ENCODE assay signal across 29 mouse cellular contexts in the genomic region with DNA sequence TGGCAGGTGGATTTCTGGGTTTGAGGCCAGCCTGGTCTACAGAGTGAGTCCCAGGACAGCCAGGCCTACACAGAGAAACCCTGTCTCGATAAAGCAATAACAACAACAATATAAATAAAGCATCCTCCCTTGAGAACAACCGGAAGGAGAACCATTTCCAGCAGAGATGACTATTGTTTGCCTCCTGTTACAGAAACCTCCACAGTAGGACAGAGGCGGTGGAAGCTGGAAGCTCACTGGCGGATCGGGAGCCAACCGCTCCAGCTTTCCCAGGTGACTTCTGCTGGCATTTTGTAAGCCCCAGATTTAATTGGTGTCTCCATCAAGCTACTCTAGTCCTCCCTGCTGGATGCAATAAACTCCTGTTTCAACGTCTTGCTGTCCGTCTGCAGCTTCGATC. TPM values are rescaled to one million over a fixed set of nuclear protein-coding genes. Genes with fewer than 3 reads are reported as not detected.
DNase-seq lines count a peak whose midpoint lies in the region; ATAC-seq and TF ChIP-seq lines count a peak whose summit lies in the region.
"Had no signal": no experiment of that assay in that cellular context is flagged by ENCODE, and none has a peak within 500 bp of the region (broad histone marks: within the 10 kb centered on the region; RNA-seq: fewer than 3 reads in every experiment).

No protein-coding gene starts in this region.

- H3K27ac ChIP-seq in gastrocnemius, adult 2 months, result peak overlapping the region; percentile 46; the same call in 1 of the 2 replicates
- H3K27ac ChIP-seq in heart, adult 2 months, result peak overlapping the region; percentile 18
- H3K27ac ChIP-seq in liver, embryonic 13.5 days, result peak overlapping the region; percentile 89
- no peak overlapping the region for H3K27ac ChIP-seq in liver, embryonic 11.5 days (ENCODE audit: low read depth, low read length)
- peak overlapping the region; percentile 59 for H3K27ac ChIP-seq in brown adipose tissue, adult 24 weeks (replicated peaks; ENCODE audit: low read depth, low read length)
- H3K27ac ChIP-seq in midbrain, embryonic 14.5 days (replicated peaks; ENCODE audit: low read depth, low read length), result no peak overlapping the region
- H3K27ac ChIP-seq: embryonic facial prominence, embryonic 10.5 days; embryonic facial prominence, embryonic 12.5 days; forebrain, embryonic 13.5 days; forebrain, embryonic 15.5 days had no signal

- TF ChIP-seq POLR2A in heart, adult 2 months (IDR thresholded peaks at IDR 0.05; ENCODE audit: insufficient read depth, low read depth, low read length), result peak; percentile 51; the same call in 1 of the 2 replicates

- no peak for TF ChIP-seq EP300 in heart, adult 2 months (IDR thresholded peaks at IDR 0.05; ENCODE audit: insufficient read depth, low read depth, low read length)

- H3K9ac ChIP-seq in heart, adult 2 months (ENCODE audit: low read depth, low read length), result no peak overlapping the region
- H3K9ac ChIP-seq in liver, embryonic 13.5 days, result no peak overlapping the region
- no peak overlapping the region for H3K9ac ChIP-seq in liver, embryonic 11.5 days (ENCODE audit: low read depth, low read length)
- no peak overlapping the region for H3K9ac ChIP-seq in midbrain, embryonic 14.5 days (replicated peaks; ENCODE audit: low read length)
- H3K9ac ChIP-seq: embryonic facial prominence, embryonic 12.5 days; forebrain, embryonic 13.5 days; forebrain, embryonic 15.5 days had no signal

- TF ChIP-seq CTCF in gastrocnemius, adult 2 months (IDR thresholded peaks at IDR 0.05), result no peak
- TF ChIP-seq CTCF in heart, adult 2 months (IDR thresholded peaks at IDR 0.05), result no peak

- no peaks in the 10 kb centered on the region for H3K36me3 ChIP-seq in heart, adult 2 months (ENCODE audit: control insufficient read depth, insufficient read depth, low read length)
- no peaks in the 10 kb centered on the region for H3K36me3 ChIP-seq in liver, embryonic 13.5 days
- no peaks in the 10 kb centered on the region for H3K36me3 ChIP-seq in liver, embryonic 11.5 days (ENCODE audit: control insufficient read depth, insufficient read depth, low read length)
- no peaks in the 10 kb centered on the region for H3K36me3 ChIP-seq in midbrain, embryonic 14.5 days (ENCODE audit: control insufficient read depth, insufficient read depth, low read length)
- H3K36me3 ChIP-seq: embryonic facial prominence, embryonic 10.5 days; embryonic facial prominence, embryonic 12.5 days; forebrain, embryonic 15.5 days; G1E had no signal

- no peaks in the 10 kb centered on the region for H3K9me3 ChIP-seq in liver, embryonic 13.5 days (replicated peaks)
- no peaks in the 10 kb centered on the region for H3K9me3 ChIP-seq in liver, embryonic 11.5 days (ENCODE audit: control insufficient read depth, low read length)
- H3K9me3 ChIP-seq in midbrain, embryonic 14.5 days (ENCODE audit: control insufficient read depth, low read length), result no peaks in the 10 kb centered on the region
- H3K9me3 ChIP-seq: embryonic facial prominence, embryonic 10.5 days; embryonic facial prominence, embryonic 12.5 days; forebrain, embryonic 13.5 days; forebrain, embryonic 15.5 days; G1E had no signal

- peaks cover 7% of the 10 kb centered on the region for H3K4me1 ChIP-seq in heart, adult 2 months (ENCODE audit: control insufficient read depth, insufficient read depth, low read length)
- peaks cover 52% of the 10 kb centered on the region for H3K4me1 ChIP-seq in liver, embryonic 13.5 days (replicated peaks)
- H3K4me1 ChIP-seq in liver, embryonic 11.5 days (replicated peaks; ENCODE audit: control insufficient read depth, insufficient read depth, low read length), result peaks cover 15% of the 10 kb centered on the region
- peaks cover 8% of the 10 kb centered on the region; the same call in 1 of the 2 replicates for H3K4me1 ChIP-seq in brown adipose tissue, adult 24 weeks (ENCODE audit: control insufficient read depth, insufficient read depth, insufficient read length, low read length)
- no peaks in the 10 kb centered on the region for H3K4me1 ChIP-seq in midbrain, embryonic 14.5 days (ENCODE audit: control insufficient read depth, insufficient read depth, low read length)
- H3K4me1 ChIP-seq: embryonic facial prominence, embryonic 12.5 days; forebrain, embryonic 13.5 days; forebrain, embryonic 15.5 days had no signal

- no peak overlapping the region for H3K4me2 ChIP-seq in liver, embryonic 13.5 days
- H3K4me2 ChIP-seq in liver, embryonic 11.5 days, result no peak overlapping the region
- no peak overlapping the region for H3K4me2 ChIP-seq in midbrain, embryonic 14.5 days (ENCODE audit: low read length)
- H3K4me2 ChIP-seq: embryonic facial prominence, embryonic 12.5 days; forebrain, embryonic 13.5 days; forebrain, embryonic 15.5 days had no signal

- 61% methylated on average over 9 of the region's 9 CpGs for WGBS in heart, adult 2 months
- WGBS in liver, embryonic 13.5 days (ENCODE audit: insufficient replicate concordance), result 87% methylated on average over 9 of the region's 9 CpGs
- WGBS in liver, embryonic 11.5 days, result 87% methylated on average over 9 of the region's 9 CpGs
- 79% methylated on average over 9 of the region's 9 CpGs for WGBS in midbrain, embryonic 14.5 days

- H3K27me3 ChIP-seq in heart, adult 2 months (ENCODE audit: control insufficient read depth, insufficient read depth, low read length), result no peaks in the 10 kb centered on the region
- no peaks in the 10 kb centered on the region for H3K27me3 ChIP-seq in liver, embryonic 13.5 days
- no peaks in the 10 kb centered on the region for H3K27me3 ChIP-seq in liver, embryonic 11.5 days (replicated peaks; ENCODE audit: control insufficient read depth, insufficient read depth, low read length)
- no peaks in the 10 kb centered on the region for H3K27me3 ChIP-seq in midbrain, embryonic 14.5 days (ENCODE audit: control insufficient read depth, insufficient read depth, low read length)
- H3K27me3 ChIP-seq: embryonic facial prominence, embryonic 12.5 days; forebrain, embryonic 13.5 days; forebrain, embryonic 15.5 days had no signal

- H3K79me2 ChIP-seq in heart, adult 2 months (replicated peaks; ENCODE audit: control insufficient read depth, insufficient read depth, low read length), result no peaks in the 10 kb centered on the region

- intact Hi-C loops in gastrocnemius, adult 2 months (cut with DNase I), result no loop called here
- intact Hi-C loops in heart, adult 2 months (cut with DNase I), result no loop called here
- intact Hi-C loops in heart, postnatal 14 days (cut with DNase I), result no loop called here

- ATAC-seq in liver, embryonic 13.5 days (ENCODE audit: low read depth), result no peak
- no peak for ATAC-seq in liver, embryonic 11.5 days (replicated peaks; ENCODE audit: low FRiP score)
- ATAC-seq in midbrain, embryonic 14.5 days (ENCODE audit: low FRiP score, low TSS enrichment), result no peak
- ATAC-seq: activated CD4-positive, CD25-positive, alpha-beta regulatory T cell, adult 4 months; CD4-positive, CD25-positive, alpha-beta regulatory T cell, adult 4 months; forebrain, embryonic 13.5 days; forebrain, embryonic 15.5 days; Patski had no signal

- no peak for DNase-seq in gastrocnemius, adult 2 months
- no peak for DNase-seq in gastrocnemius, postnatal 4 days (ENCODE audit: low spot score in 2 of 2)
- no peak for DNase-seq in heart, adult 2 months
- DNase-seq in heart, postnatal 14 days, result no peak
- DNase-seq in liver, embryonic 13.5 days, result no peak
- no peak for DNase-seq in liver, embryonic 11.5 days (ENCODE audit: low spot score)
- no peak for DNase-seq in midbrain, embryonic 14.5 days
- DNase-seq: adrenal gland, adult 8-10 months; adrenal gland, postnatal 14 days; adrenal gland, postnatal 36 days; B cell, adult 2 months; cerebellum, adult 11 months; cerebellum, adult 18-20 months; cerebellum, adult 8-10 months; cerebellum, adult 9-11 months; cerebellum, postnatal 25 days had no signal

- no peak overlapping the region for H3K4me3 ChIP-seq in gastrocnemius, adult 2 months
- no peak overlapping the region for H3K4me3 ChIP-seq in heart, adult 2 months
- H3K4me3 ChIP-seq in liver, embryonic 13.5 days (replicated peaks), result no peak overlapping the region
- no peak overlapping the region for H3K4me3 ChIP-seq in liver, embryonic 11.5 days (ENCODE audit: low read depth, low read length)
- peak overlapping the region; percentile 36; the same call in 1 of the 2 replicates for H3K4me3 ChIP-seq in brown adipose tissue, adult 24 weeks (ENCODE audit: insufficient read depth, low read depth, low read length)
- no peak overlapping the region for H3K4me3 ChIP-seq in midbrain, embryonic 14.5 days (replicated peaks; ENCODE audit: low read depth, low read length)
- H3K4me3 ChIP-seq: embryonic facial prominence, embryonic 10.5 days; embryonic facial prominence, embryonic 12.5 days; forebrain, embryonic 13.5 days; forebrain, embryonic 15.5 days had no signal

RNA-seq across cellular contexts. Expression of a gene that starts 7.0 kb away (rescaled TPM):
- under 1 TPM in 1 of 2 experiments, not detected in 1; 0.11 TPM for total RNA-seq in gastrocnemius, adult 2 months (2021)
- under 1 TPM in 1 of 2 experiments, not detected in 1; 0.13 TPM for total RNA-seq in gastrocnemius, postnatal 4 days (2021)
- total RNA-seq in heart, adult 2 months (2021), result not detected
- polyA plus RNA-seq in heart, adult 2 months (2012; rRNA removed), result 0.20 and 0.68 TPM in 2 replicates
- under 1 TPM in 1 of 2 experiments, not detected in 1; 0.24 TPM for total RNA-seq in heart, postnatal 14 days (2021)
- 0.76 and 1.5 TPM in 2 replicates for polyA plus RNA-seq in liver, embryonic 13.5 days (2015; fragmentation: Nextera tagmentation; extraction: Ambion mirVana)
- polyA plus RNA-seq in liver, embryonic 11.5 days (2014; fragmentation: Nextera tagmentation; extraction: Ambion mirVana), result 0.57 and 0.62 TPM in 2 replicates
- not detected in 2 replicates for polyA plus RNA-seq in brown adipose tissue, adult 24 weeks (2012; ENCODE audit: insufficient read depth, insufficient read length, missing spikeins)
- polyA plus RNA-seq in midbrain, embryonic 14.5 days (2014; fragmentation: Nextera tagmentation; extraction: Ambion mirVana), result not detected in 2 replicates
- total RNA-seq: adrenal gland, postnatal 36 days had no signal
- polyA plus RNA-seq: activated CD4-positive, CD25-positive, alpha-beta regulatory T cell, adult 4 months; CD4-positive, CD25-positive, alpha-beta regulatory T cell, adult 4 months; Patski had no signal

RNA-seq across cellular contexts. Expression of a gene that starts 12.3 kb away (rescaled TPM):
- not detected for total RNA-seq in gastrocnemius, adult 2 months (2021)
- not detected for total RNA-seq in gastrocnemius, postnatal 4 days (2021)
- not detected for total RNA-seq in heart, adult 2 months (2021)
- polyA plus RNA-seq in heart, adult 2 months (2012; rRNA removed), result not detected in 2 replicates
- not detected for total RNA-seq in heart, postnatal 14 days (2021)
- not detected in 2 replicates for polyA plus RNA-seq in liver, embryonic 13.5 days (2015; fragmentation: Nextera tagmentation; extraction: Ambion mirVana)
- not detected in 2 replicates for polyA plus RNA-seq in liver, embryonic 11.5 days (2014; fragmentation: Nextera tagmentation; extraction: Ambion mirVana)
- polyA plus RNA-seq in brown adipose tissue, adult 24 weeks (2012; ENCODE audit: insufficient read depth, insufficient read length, missing spikeins), result not detected in 2 replicates
- polyA plus RNA-seq in midbrain, embryonic 14.5 days (2014; fragmentation: Nextera tagmentation; extraction: Ambion mirVana), result not detected in 2 replicates
- total RNA-seq: adrenal gland, adult 18-20 months; adrenal gland, adult 8-10 months; adrenal gland, postnatal 14 days; adrenal gland, postnatal 36 days; CH12.LX; G1E had no signal
- polyA plus RNA-seq: activated CD4-positive, CD25-positive, alpha-beta regulatory T cell, adult 4 months; CD4-positive, CD25-positive, alpha-beta regulatory T cell, adult 4 months; cortical plate, adult 2 months; embryonic facial prominence, embryonic 10.5 days; embryonic facial prominence, embryonic 12.5 days; embryonic facial prominence, embryonic 14.5 days; forebrain, embryonic 13.5 days; forebrain, embryonic 15.5 days; G1E had no signal

RNA-seq across cellular contexts. Expression of a gene that starts 15.6 kb away (rescaled TPM):
- total RNA-seq in gastrocnemius, adult 2 months (2021), result 1 to 10 TPM; 1.3 to 1.7 TPM
- total RNA-seq in gastrocnemius, postnatal 4 days (2021), result 1 to 10 TPM; 3.5 to 4.7 TPM
- 1 to 10 TPM; 2.3 to 2.6 TPM for total RNA-seq in heart, adult 2 months (2021)
- 2.9 TPM in 2 replicates for polyA plus RNA-seq in heart, adult 2 months (2012; rRNA removed)
- total RNA-seq in heart, postnatal 14 days (2021), result 1 to 10 TPM; 3.1 to 3.8 TPM
- 0.89 and 1.3 TPM in 2 replicates for polyA plus RNA-seq in liver, embryonic 13.5 days (2015; fragmentation: Nextera tagmentation; extraction: Ambion mirVana)
- polyA plus RNA-seq in liver, embryonic 11.5 days (2014; fragmentation: Nextera tagmentation; extraction: Ambion mirVana), result 2.3 and 3.6 TPM in 2 replicates
- 2.5 and 3.3 TPM in 2 replicates for polyA plus RNA-seq in brown adipose tissue, adult 24 weeks (2012; ENCODE audit: insufficient read depth, insufficient read length, missing spikeins)
- polyA plus RNA-seq in midbrain, embryonic 14.5 days (2014; fragmentation: Nextera tagmentation; extraction: Ambion mirVana), result 0.74 and 1.0 TPM in 2 replicates

RNA-seq across cellular contexts. Expression of a gene that starts 19.4 kb away (rescaled TPM):
- 10 to 100 TPM in 1 of 2 experiments, 1 to 10 TPM in 1; 9.6 to 13.0 TPM for total RNA-seq in gastrocnemius, adult 2 months (2021)
- total RNA-seq in gastrocnemius, postnatal 4 days (2021), result 10 to 100 TPM; 39.3 to 41.4 TPM
- total RNA-seq in heart, adult 2 months (2021), result 10 to 100 TPM; 21.2 to 22.4 TPM
- polyA plus RNA-seq in heart, adult 2 months (2012; rRNA removed), result 45.3 and 48.3 TPM in 2 replicates
- 10 to 100 TPM; 34.0 to 35.9 TPM for total RNA-seq in heart, postnatal 14 days (2021)
- 28.0 and 29.9 TPM in 2 replicates for polyA plus RNA-seq in liver, embryonic 13.5 days (2015; fragmentation: Nextera tagmentation; extraction: Ambion mirVana)
- 63.5 and 70.1 TPM in 2 replicates for polyA plus RNA-seq in liver, embryonic 11.5 days (2014; fragmentation: Nextera tagmentation; extraction: Ambion mirVana)
- polyA plus RNA-seq in brown adipose tissue, adult 24 weeks (2012; ENCODE audit: insufficient read depth, insufficient read length, missing spikeins), result 18.7 TPM in 2 replicates
- 41.3 and 51.9 TPM in 2 replicates for polyA plus RNA-seq in midbrain, embryonic 14.5 days (2014; fragmentation: Nextera tagmentation; extraction: Ambion mirVana)

RNA-seq across cellular contexts. Expression of a gene that starts 27.2 kb away (rescaled TPM):
- 100 to 1,000 TPM; 144 to 165 TPM for total RNA-seq in gastrocnemius, adult 2 months (2021)
- total RNA-seq in gastrocnemius, postnatal 4 days (2021), result 100 to 1,000 TPM in 1 of 2 experiments, 10 to 100 TPM in 1; 97.5 to 141 TPM
- 100 to 1,000 TPM; 214 to 254 TPM for total RNA-seq in heart, adult 2 months (2021)
- polyA plus RNA-seq in heart, adult 2 months (2012; rRNA removed), result 308 and 350 TPM in 2 replicates
- 100 to 1,000 TPM; 134 to 138 TPM for total RNA-seq in heart, postnatal 14 days (2021)
- polyA plus RNA-seq in liver, embryonic 13.5 days (2015; fragmentation: Nextera tagmentation; extraction: Ambion mirVana), result 321 and 345 TPM in 2 replicates
- 336 and 370 TPM in 2 replicates for polyA plus RNA-seq in liver, embryonic 11.5 days (2014; fragmentation: Nextera tagmentation; extraction: Ambion mirVana)
- 206 and 248 TPM in 2 replicates for polyA plus RNA-seq in brown adipose tissue, adult 24 weeks (2012; ENCODE audit: insufficient read depth, insufficient read length, missing spikeins)
- 313 and 417 TPM in 2 replicates for polyA plus RNA-seq in midbrain, embryonic 14.5 days (2014; fragmentation: Nextera tagmentation; extraction: Ambion mirVana)

Comparison
In these comparisons a context has a peak if more than half of its experiments do, and no peak if none do; other contexts are left out.
1. H3K27ac ChIP-seq: peak in gastrocnemius, adult 2 months (single experiment), heart, adult 2 months (single experiment), liver, embryonic 13.5 days (single experiment) and brown adipose tissue, adult 24 weeks (single experiment); none in liver, embryonic 11.5 days (single experiment) and midbrain, embryonic 14.5 days (single experiment).